Mouse (Mus musculus) heart, postnatal 0 days (tissue): Measurements from ENCODE around the gene Phf1. TPM values are rescaled to one million over a fixed set of nuclear protein-coding genes. Genes with fewer than 3 reads are reported as not detected.
"Not testable (repeated sequence)": the region's sequence is repeated elsewhere in the genome, so short reads cannot be mapped to it uniquely, and the experiment has no call there.

ENCODE experiments used
- ATAC-seq: fragments of 200-750 bp; cut with Nextera tagmentation; 2 replicates; pipeline ENCODE4 v1.8.0; 2017; ENCODE audit warnings: low read depth, moderate number of reproducible peaks, moderate library complexity; ENCODE audit not compliant: insufficient read depth
- DNase-seq: peaks from one replicate; pipeline ENCODE4 v3.0.0-alpha.2; 2016; ENCODE audit warnings: low spot score
- H3K27ac ChIP-seq: fragments of 300-500 bp; sonication (generic); 2 replicates; pipeline ENCODE4 v1.5.1; 2014; ENCODE audit warnings: low read depth, mild to moderate bottlenecking
- H3K27me3 ChIP-seq: fragments of 300-500 bp; sonication (generic); 2 replicates; pipeline ENCODE4 v1.6.1; 2014; ENCODE audit warnings: low read length, mixed read lengths; ENCODE audit not compliant: control insufficient read depth, insufficient read depth
- H3K36me3 ChIP-seq: fragments of 300-500 bp; sonication (generic); replicated peaks from 2 replicates; pipeline ENCODE4 v1.6.1; 2014; ENCODE audit warnings: low read length, mixed read lengths; ENCODE audit not compliant: control insufficient read depth, insufficient read depth
- H3K4me1 ChIP-seq: fragments of 300-500 bp; sonication (generic); 2 replicates; pipeline ENCODE4 v1.6.1; 2014; ENCODE audit warnings: antibody characterized with exemption; ENCODE audit not compliant: control insufficient read depth, insufficient read depth
- H3K4me2 ChIP-seq: fragments of 300-500 bp; sonication (generic); 2 replicates; pipeline ENCODE4 v1.6.1; 2014; ENCODE audit warnings: low read depth, mild to moderate bottlenecking, low read length, moderate library complexity
- H3K4me3 ChIP-seq: fragments of 300-500 bp; sonication (generic); 2 replicates; pipeline ENCODE4 v1.5.1; 2014; ENCODE audit warnings: low read depth, low read length
- H3K9ac ChIP-seq: fragments of 300-500 bp; sonication (generic); replicated peaks from 2 replicates; pipeline ENCODE4 v1.6.1; 2014; ENCODE audit warnings: low read depth, low read length, mixed read lengths
- H3K9me3 ChIP-seq: fragments of 300-500 bp; sonication (generic); replicated peaks from 2 replicates; pipeline ENCODE4 v1.6.1; 2016; ENCODE audit warnings: low read length; ENCODE audit not compliant: control insufficient read depth
- CTCF ChIP-seq: IDR thresholded peaks from 2 replicates; pipeline ENCODE4 v1.5.1; 2016; ENCODE audit warnings: antibody characterized with exemption, control low read depth, low read depth
- EP300 ChIP-seq: IDR thresholded peaks from 2 replicates; pipeline ENCODE4 v1.6.1; 2016; ENCODE audit warnings: antibody characterized with exemption, low read depth
- whole genome bisulfite sequencing: fragments of 180-500 bp; shearing (Covaris S2); extraction: QIAGEN DNeasy Blood & Tissue Kit; methylation state at CpG from one replicate; pipeline ENCODE4 v1.1.7; 2014; 5-methylcytosine and 5-hydroxymethylcytosine counted together
- polyA plus RNA-seq: library from polyadenylated mRNA; unstranded; fragments of >200 nt; fragmentation: Nextera tagmentation; extraction: Ambion mirVana; gene quantifications from 2 replicates; pipeline ENCODE4 v1.2.1, GENCODE M21; 2015
- total RNA-seq: library from RNA; depleted of rRNA; stranded (reverse); fragments of >200 nt; gene quantifications from 2 replicates; pipeline ENCODE4 v1.2.3, GENCODE M21; 2014; ENCODE audit warnings: low replicate concordance

Gene Phf1
- total and polyA plus RNA-seq, 2 experiments from 2014 or later = 6.3 to 16.3 TPM

DNA sequence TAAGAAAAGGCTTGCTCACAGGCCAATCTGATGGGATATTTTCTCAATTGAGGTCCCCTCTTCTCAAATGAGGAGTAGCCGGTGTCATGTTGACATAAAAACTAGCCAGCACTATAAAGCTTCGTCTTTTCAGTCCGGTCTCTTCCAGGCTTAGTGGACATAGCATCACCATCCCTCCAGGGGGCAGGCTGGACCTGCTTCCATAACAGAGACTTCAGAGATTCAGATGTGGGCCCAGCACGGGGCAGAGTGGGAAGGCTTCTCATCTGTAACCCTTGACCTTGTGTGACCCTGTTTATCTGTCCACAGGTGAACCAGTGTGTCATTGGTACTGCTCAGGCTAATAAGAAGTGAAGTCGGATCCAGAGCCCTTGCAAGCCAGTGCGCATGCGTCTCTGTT, 1.1 kb upstream of the Phf1 start:
- H3K36me3 ChIP-seq = peaks cover 34% of the 10 kb centered on the region
- not testable (repeated sequence) for H3K4me1 ChIP-seq, H3K9me3 ChIP-seq, H3K9ac ChIP-seq, H3K27ac ChIP-seq, ATAC-seq, H3K4me2 ChIP-seq, H3K4me3 ChIP-seq, H3K27me3 ChIP-seq, DNase-seq
- WGBS = 64% methylated on average over 7 of the region's 7 CpGs
- peak; percentile 65 for TF ChIP-seq CTCF

DNA sequence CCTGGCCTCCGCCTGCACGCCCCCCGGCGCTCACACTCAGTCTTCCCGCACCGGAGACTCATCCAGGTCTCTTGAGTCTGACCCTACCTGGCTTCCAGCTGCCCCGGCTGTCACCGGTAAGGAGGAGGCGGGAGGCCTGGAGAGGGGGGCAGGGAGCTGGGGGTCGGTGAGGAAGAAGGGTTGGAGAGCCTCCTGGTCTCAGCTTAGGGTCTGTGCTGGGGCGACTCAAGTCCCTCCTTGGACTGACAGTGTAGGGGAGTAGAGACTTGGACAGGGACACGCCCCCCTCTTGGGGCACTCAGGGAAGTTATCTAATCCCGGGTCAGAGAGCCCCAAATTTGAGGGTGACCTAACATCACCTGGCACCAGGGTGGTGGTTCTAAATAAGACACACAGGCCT, 567 bp downstream of the Phf1 start:
- Histone ChIP-seq H3K36me3 (peaks cover 37% of the 10 kb centered on the region), H3K4me2 (peak overlapping the region; percentile 94), H3K4me1 (peaks cover 18% of the 10 kb centered on the region), H3K9me3 (no peaks in the 10 kb centered on the region), H3K9ac (peak overlapping the region; percentile 68), H3K4me3 (peak overlapping the region; percentile 72), H3K27me3 (no peaks in the 10 kb centered on the region), H3K27ac (peak overlapping the region; percentile 80)
- DNase-seq (no peak), ATAC-seq (no peak)
- TF ChIP-seq EP300 = no peak
- TF ChIP-seq CTCF = no peak
- WGBS = 5% methylated on average over 13 of the region's 13 CpGs

DNA sequence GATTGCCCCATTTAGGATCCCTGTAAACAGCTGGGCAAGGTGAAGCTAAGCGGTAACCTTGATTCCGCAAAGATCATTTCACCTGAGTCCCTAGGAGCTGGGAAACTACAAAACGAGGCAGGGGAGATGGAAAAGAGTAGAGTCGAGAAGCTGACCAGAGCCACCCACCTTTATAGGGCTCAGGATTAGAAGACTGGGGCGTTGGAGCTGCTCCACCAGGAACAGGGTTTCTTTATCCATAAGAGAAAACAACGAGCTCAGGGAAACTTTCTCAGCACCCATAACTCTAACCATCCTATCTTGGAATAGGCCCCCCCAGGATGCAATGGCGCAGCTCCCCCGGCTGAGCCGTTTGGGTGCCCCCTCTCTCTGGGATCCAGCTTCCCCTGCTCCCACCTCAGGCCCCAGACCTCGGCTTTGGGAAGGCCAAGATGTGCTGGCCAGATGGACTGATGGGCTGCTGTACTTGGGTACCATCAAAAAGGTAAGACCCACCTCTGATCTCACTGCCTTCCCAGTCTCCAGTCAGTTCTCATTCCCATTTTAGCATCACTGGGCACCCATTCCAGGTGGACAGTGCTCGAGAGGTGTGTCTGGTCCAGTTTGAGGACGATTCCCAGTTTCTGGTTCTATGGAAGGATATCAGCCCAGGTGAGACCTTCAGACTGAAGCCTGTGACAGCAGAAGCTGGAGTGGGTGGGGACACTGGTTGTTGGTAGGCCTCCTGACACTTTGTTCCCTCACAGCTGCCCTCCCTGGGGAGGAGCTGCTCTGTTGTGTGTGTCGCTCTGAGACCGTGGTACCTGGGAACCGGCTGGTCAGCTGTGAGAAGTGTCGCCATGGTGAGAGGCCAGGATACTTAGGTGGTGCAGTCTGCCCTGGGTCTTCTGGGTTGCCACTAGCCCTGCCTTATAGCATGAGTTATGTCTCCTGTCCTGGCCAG, 1.3 kb downstream of the Phf1 start:
- Histone ChIP-seq H3K9me3 (no peaks in the 10 kb centered on the region), H3K4me2 (peak overlapping the region; percentile 94), H3K4me3 (peak overlapping the region; percentile 72), H3K27ac (no peak overlapping the region), H3K9ac (no peak overlapping the region), H3K36me3 (peaks cover 32% of the 10 kb centered on the region), H3K4me1 (peaks cover 20% of the 10 kb centered on the region), H3K27me3 (no peaks in the 10 kb centered on the region)
- no peak for ATAC-seq
- WGBS = 80% methylated on average over 16 of the region's 16 CpGs
- DNase-seq = no peak
- no peak for TF ChIP-seq EP300
- no peak for TF ChIP-seq CTCF

DNA sequence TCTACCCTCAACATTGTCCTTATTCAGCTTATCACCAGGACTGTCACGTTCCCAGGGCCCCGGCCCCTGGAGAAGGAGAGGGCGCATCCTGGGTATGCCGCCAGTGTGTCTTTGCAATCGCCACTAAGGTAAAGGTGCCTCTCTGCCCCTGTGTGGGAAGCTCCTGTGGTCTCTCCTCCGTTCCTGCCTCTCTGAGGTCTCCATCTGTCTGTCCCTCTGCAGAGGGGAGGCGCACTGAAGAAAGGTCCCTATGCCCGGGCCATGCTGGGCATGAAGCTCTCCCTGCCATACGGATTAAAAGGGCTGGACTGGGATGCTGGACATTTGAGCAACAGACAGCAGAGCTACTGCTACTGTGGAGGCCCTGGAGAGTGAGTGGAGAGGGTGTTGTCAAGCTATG, 2.2 kb downstream of the Phf1 start:
- no peak for ATAC-seq
- H3K9me3 ChIP-seq = no peaks in the 10 kb centered on the region
- TF ChIP-seq CTCF (no peak), EP300 (no peak)
- no peak overlapping the region for H3K9ac ChIP-seq
- H3K4me1 ChIP-seq = peaks cover 20% of the 10 kb centered on the region
- 82% methylated on average over 9 of the region's 9 CpGs for WGBS
- H3K4me2 ChIP-seq = no peak overlapping the region
- H3K36me3 ChIP-seq = peaks cover 26% of the 10 kb centered on the region
- DNase-seq = no peak
- H3K27ac ChIP-seq = no peak overlapping the region
- H3K27me3 ChIP-seq = no peaks in the 10 kb centered on the region
- no peak overlapping the region for H3K4me3 ChIP-seq

DNA sequence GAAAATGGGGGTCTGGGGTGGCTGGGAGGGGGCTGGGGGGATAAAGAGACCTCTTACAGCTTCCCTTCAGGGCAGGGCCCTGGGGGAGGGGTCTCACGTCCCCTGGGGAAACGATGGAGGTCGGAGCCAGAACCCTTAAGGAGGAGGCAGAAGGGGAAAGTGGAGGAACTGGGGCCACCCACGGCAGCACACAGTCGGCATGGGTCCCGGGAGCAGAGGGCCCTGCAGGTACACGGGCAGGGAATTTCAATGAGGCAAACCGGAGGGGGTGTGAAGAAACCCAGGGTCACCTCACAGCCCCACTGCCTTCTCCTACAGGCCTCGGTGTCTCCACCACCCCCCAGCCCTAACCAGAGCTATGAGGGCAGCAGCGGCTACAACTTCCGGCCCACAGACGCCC, 3.6 kb downstream of the Phf1 start:
- Histone ChIP-seq H3K9ac (no peak overlapping the region), H3K27me3 (no peaks in the 10 kb centered on the region), H3K27ac (no peak overlapping the region), H3K36me3 (peaks cover 21% of the 10 kb centered on the region), H3K4me2 (no peak overlapping the region), H3K4me1 (peaks cover 20% of the 10 kb centered on the region), H3K9me3 (no peaks in the 10 kb centered on the region), H3K4me3 (no peak overlapping the region)
- TF ChIP-seq EP300 (no peak), CTCF (no peak)
- ATAC-seq (no peak), DNase-seq (no peak)
- WGBS = 80% methylated on average over 12 of the region's 12 CpGs
